Mouse (Mus musculus) gastrocnemius, postnatal 36 days (tissue): ENCODE data around the gene Pld2. TPM values are rescaled to one million over a fixed set of nuclear protein-coding genes. Genes with fewer than 3 reads are reported as not detected.
"Not testable (repeated sequence)": the region's sequence is repeated elsewhere in the genome, so short reads cannot be mapped to it uniquely, and the experiment has no call there.

ENCODE experiments used
- DNase-seq, 2 experiments: peaks; one replicate each; pipeline ENCODE4 v3.0.0; 2022
- intact Hi-C: fragments of 180-260 bp; cut with DNase I; formaldehyde crosslinking; loops from one replicate; pipeline ENCODE4 v1.15.1; 2025
- total RNA-seq, 2 experiments: library from RNA; stranded (reverse); gene quantifications; 2 replicates each; pipeline ENCODE4 v1.2.3; 2021

Gene Pld2
- total RNA-seq, 2 experiments from 2014 or later = 15.0 to 17.2 TPM

GRCm38 (mm10) chr11:70523306-70523989 lies 16.4 kb upstream of the Pld2 start:
- intact Hi-C loops, DNase-seq: not testable (repeated sequence)

GRCm38 (mm10) chr11:70524782-70525181 lies 15.1 kb upstream of the Pld2 start:
- intact Hi-C loops = no loop called here
- no peak for DNase-seq

GRCm38 (mm10) chr11:70525184-70525678 lies 14.6 kb upstream of the Pld2 start, which contains the start of gene Psmb6:
Psmb6 (plus strand) TSS chr11:70525367.
- intact Hi-C loops = no loop called here
- DNase-seq = peak; percentile 77 to 83

DNA sequence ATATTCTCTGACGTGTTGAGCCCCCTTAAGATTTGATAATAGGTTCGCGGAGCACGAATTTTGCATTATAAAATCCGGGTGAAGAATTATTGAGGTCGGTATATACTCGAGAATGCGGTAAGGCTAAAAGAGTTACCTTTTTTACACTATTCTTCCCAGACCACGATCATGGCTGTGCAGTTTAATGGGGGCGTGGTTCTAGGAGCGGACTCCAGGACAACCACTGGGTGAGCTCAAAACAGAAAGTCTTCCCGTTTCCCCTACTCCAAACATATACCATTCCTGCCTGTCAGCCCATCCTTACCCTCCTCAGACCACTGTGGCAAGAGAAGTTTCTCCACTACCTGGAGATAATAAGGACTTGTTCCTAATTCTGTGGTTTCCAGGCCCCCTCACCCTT lies 14.1 kb upstream of the Pld2 start:
- intact Hi-C loops = no loop called here
- no peak for DNase-seq

DNA sequence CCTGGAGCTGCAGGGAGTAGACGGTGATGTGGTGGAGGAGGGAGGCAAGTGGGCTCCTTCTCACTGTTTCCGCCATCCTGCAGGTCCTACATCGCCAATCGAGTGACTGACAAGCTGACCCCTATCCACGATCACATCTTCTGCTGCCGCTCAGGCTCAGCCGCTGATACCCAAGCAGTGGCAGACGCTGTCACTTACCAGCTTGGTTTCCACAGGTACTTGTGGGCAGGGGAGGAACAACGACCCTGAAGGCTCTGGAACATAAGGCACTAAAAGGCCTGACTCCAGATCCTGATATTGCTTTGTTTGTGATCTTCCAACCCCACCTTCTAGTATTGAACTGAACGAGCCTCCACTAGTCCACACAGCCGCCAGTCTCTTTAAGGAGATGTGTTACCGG lies 13.7 kb upstream of the Pld2 start:
- intact Hi-C loops = no loop called here
- DNase-seq = no peak

DNA sequence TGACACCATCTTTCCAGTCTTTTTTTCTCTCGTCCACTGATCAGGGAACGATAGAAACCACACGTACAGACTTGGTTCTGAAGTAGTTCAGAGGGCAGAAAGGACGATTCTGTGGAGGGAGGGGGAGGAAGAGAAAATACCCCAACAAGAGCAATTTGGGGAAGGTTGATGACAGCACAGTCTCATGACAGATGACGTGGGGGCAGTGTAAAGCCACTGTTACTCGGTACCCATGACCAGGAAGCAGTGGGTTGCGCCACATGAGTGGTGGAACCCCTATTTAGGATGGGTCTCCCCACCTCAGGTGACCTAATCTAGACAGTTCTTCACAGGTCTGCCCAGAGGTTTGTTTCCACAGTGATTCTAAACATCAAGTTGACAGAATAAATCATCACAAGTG lies 11.3 kb upstream of the Pld2 start:
- intact Hi-C loops = no loop called here
- no peak for DNase-seq

DNA sequence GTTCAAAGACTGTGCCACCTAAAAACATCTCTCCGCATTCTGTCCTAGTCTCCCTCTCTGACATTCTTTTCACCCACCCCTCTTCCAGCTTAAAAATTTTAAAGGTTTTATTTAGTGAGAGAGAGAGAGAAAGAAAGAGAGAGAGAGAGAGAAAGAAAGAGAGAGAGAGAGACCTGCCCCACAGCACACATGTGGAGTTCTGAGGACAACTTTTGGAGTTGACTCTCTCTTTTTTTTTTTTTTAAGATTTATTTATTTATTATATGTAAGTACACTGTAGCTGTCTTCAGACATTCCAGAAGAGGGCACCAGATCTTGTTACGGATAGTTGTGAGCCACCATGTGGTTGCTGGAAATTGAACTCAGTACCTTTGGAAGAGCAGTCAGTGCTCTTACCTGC lies 8.8 kb upstream of the Pld2 start:
- DNase-seq, intact Hi-C loops: not testable (repeated sequence)

DNA sequence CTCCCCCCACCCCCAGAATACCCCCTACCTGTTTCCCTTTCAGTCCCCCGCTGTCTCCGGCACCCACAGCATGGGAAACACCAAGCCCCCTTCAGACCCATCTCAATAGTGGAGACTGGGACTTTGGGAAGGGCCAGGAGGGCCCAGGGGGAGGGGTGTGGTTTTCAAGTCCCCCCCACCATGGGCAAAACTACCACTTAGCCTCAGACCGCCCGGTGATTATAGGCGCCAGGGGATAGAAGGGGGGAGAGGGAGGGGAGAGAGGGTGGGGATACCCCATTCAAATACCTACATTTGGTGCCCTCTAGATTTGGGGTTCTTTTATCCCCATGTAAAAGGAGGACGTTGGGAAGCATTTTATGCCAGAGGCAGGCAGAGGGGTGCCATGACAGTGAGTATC lies 7.0 kb upstream of the Pld2 start, which contains the start of gene Gm40193:
Gm40193 (minus strand) TSS at position 101 of the 400 bp plus-strand sequence.
- DNase-seq = no peak
- intact Hi-C loops = no loop called here

DNA sequence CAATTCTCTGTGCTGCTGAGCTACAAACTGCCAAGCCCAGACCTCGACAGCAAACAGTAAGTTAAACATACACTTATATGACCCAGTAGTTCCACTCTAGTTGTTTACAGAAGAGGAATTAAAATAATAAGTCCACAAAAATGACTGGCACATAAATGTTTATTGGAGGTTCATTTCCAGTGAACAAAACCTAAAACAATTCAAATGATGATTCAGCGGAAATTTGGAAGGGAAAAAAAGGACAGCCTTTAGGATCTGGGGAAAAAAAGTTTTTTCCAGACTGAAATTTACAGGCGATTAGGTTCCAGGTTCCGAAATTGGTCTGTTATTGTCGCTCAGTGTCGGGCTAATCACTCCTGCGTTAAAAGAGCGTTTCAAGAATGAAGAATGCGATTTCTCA lies 441 bp upstream of the Pld2 start:
- intact Hi-C loops = loop anchor here (5.0 kb wide), 1 partner anchor 68 kb away; no protein-coding TSS in a partner anchor
- DNase-seq = no peak

DNA sequence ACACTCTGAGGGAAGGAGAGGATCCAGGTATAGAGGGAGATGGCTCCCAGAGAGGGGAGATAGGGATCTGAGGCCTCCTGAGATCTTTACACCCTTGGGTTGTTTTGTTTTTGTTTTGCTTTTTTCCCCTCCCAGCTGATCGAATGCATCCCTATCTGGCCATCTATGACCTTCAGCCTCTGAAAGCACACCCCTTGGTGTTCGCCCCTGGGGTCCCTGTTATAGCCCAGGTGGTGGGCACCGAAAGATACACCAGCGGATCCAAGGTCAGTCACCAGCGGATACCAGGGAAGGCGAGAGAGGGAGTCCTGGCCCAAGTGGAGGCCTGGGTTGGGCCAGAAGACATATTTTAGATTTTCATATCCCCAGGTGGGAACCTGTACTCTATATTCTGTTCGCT lies 1.1 kb downstream of the Pld2 start:
- intact Hi-C loops = no loop called here
- no peak for DNase-seq

DNA sequence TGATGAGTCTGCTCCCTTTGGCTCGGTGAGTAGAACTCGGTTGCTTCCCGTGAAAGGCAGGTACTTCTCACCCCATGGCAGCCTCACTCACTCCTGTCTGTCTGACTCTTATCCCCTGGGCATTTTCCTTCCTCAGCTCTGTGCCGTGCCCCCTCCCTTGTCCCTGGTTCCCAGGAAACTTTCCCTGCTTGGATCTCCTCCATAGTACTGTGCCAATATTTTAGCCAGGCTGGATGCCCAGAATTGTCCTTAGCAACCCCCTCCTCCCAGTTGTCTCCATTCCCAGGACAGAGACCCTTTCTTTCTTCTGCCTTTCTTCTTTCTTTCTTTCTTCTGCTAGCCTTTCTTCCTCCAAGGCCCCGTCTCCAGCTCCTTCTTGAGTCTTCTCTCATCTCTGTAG lies 1.6 kb downstream of the Pld2 start:
- intact Hi-C loops = no loop called here
- DNase-seq = no peak

- intact Hi-C loops = no loop called here
- no peak for DNase-seq
These were observed 4.6 kb downstream of the Pld2 start for GRCm38 (mm10) chr11:70544496-70544895.

GRCm38 (mm10) chr11:70551526-70551925 lies 11.7 kb downstream of the Pld2 start:
- intact Hi-C loops = no loop called here
- no peak for DNase-seq

DNA sequence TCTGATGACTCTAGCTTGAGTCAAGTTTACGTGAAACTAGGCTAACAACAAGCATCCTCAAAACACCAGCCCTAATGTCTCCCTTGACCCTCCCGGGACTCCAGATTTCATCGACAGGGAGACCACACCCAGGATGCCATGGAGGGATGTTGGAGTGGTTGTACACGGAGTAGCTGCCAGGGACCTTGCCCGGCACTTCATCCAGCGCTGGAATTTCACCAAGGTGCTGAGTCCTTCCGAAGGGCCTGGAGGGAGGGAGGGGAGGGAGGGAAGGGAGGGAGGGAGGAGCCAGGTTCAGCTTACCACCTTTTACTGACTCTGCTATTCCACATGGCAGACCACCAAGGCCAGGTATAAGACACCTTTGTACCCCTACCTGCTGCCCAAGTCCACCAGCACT lies 14.1 kb downstream of the Pld2 start:
- intact Hi-C loops = no loop called here

GRCm38 (mm10) chr11:70557545-70557944 lies 17.7 kb downstream of the Pld2 start:
- no peak for DNase-seq
- intact Hi-C loops = no loop called here

More for the DNA sequence above, 14.1 kb downstream of the Pld2 start:
- DNase-seq = no peak

GRCm38 (mm10) chr11:70561937-70562286 lies 22.0 kb downstream of the Pld2 start:
- no peak for DNase-seq

GRCm38 (mm10) chr11:70562287-70562994 lies 22.6 kb downstream of the Pld2 start, which contains the start of gene Mink1:
Mink1 (plus strand) TSS chr11:70562881.
- peak; percentile 79 to 85 for DNase-seq
- intact Hi-C loops = no loop called here

More at GRCm38 (mm10) chr11:70561937-70562286, 22.0 kb downstream of the Pld2 start:
- intact Hi-C loops = no loop called here

DNA sequence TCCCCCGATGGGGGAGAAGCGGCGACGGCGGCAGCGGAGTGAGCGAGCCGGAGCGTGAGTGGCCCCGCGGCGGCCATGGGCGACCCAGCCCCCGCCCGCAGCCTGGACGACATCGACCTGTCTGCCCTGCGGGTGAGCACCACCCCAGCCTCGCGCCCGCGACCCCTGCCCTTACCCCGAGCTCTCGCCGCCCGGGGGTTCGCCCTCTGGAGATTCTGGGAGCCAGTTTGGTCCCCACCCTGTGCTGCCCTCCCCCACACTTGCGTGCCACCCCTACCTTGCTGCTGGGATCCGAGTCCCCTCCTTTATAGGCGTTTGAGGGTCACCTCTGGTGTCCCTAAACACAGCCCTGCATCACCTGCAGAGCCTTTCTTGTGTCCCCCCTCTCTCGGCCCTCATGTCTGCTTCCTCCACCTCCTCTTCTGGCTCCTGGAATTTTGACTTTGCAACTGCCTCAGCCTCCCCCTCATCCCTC lies 23.2 kb downstream of the Pld2 start:
- DNase-seq = no peak
- intact Hi-C loops = no loop called here

DNA sequence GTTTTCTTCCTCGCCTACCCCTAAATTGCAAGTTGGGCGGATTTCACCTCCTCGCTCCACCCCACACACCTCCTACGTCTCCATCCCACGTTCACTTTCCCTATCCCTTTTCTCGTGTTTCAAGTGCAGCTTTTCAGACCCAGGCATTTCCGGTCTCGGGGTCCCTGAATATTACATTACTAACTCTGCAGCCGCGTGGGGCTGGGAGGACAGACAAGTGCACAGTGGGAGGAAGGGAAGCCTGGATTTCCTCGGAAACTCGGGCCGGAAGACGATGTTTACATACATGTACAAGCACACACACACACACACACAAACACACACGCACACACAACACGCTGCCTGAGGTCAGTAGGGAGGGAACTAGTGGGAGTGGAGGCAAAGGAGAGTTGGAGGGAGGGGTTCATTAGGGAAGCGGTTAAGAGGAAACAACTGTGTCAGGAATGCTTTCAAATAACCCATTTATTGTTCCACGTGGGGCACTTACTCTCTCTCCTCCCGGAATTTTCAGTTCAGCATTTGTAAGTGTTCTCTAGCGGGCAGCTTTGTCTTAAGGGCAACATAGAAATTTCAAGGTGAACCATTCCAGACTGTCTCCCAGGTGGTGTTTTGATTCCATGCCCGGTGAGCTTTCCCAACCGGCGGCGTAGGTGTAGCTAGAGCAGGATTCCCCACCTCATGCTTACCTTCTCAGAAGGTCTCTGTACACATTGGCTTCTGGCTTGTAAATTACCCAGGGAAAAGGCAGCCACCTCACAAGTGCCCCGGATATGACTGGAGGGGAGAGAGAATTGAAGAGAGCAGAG lies 23.8 kb downstream of the Pld2 start:
- intact Hi-C loops = no loop called here

GRCm38 (mm10) chr11:70564276-70564873 lies 24.5 kb downstream of the Pld2 start:
- intact Hi-C loops = no loop called here
- DNase-seq = no peak

More for the DNA sequence above, 23.8 kb downstream of the Pld2 start:
- no peak for DNase-seq
